Mouse (Mus musculus) liver, postnatal 0 days (tissue): ENCODE data around the gene Scnn1g.

Experiments used
- CTCF ChIP-seq: sonication (generic); IDR thresholded peaks from 2 replicates; pipeline ENCODE4 v1.5.1; 2016; ENCODE audit warnings: antibody characterized with exemption, low read depth
- EP300 ChIP-seq: IDR thresholded peaks from 2 replicates; pipeline ENCODE4 v1.6.1; 2016; ENCODE audit warnings: antibody characterized with exemption, low read depth, mild to moderate bottlenecking

DNA sequence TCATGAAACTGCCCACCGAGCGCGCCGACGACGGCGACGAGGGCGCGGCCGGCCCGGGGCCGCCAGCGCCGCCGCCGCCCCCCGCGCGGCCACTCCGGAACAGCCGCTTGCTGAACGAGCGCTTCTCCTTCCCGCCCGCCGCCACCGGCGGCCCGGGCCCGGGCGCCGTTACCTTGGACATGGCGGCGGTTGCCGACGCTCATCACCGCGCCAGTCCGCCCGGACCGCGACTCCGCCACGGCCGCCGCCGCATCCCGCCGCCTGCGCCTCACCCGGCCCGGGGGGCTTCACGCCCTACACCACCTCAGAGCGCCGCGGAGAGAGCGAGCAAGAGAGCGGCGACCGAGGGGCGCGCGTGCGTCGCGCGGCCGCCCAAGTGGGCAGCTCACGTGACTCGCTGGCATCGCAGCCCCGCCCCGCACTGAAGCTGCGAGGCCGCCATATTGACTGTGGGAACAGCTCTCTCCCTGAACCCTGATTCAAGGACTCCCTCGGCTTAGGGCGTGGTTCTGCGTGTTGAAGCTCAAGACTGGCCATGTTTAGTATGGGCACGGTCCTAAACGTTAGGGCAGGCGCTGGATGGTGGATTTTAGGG lies 27.1 kb upstream of the Scnn1g start, which contains the start of gene Usp31:
- no peak for TF ChIP-seq CTCF
- TF ChIP-seq EP300: no peak
